Mouse (Mus musculus): ENCODE results near the gene Psmc3.

Psmc3 gene

DNA sequence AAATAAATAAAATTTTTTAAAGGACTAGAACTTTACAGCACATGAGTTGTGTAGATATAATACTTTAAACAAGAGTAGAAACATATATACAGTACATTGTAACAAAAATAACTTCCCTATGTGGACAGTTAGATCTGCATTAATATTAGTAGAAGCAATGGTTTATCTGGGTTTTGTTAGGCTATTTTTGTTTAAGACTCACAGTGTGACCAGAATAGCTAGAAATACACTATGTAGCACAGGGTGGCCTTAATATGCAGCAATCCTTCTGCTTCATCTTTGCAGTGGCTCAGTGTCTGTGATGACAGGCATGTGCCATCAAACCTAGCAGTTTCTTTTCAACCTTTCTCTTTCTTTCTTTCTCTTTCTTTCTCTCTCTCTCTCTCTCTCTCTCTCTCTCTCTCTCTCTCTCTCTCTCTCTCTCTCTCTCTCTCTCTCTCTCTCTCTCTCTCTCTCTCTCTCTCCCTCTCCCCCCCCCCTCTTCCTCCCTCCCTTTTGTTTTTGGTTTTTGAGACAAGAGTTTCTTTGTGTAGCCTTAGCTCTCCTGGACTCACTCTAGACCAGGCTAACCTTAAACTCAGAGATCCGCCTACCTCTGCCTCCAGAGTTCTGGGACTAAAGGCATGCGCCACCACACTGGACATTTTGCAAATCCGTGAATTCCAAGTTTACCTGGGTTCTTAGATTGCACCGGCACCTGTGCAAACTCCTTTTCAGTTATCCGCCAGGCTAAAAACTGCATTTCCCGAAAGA lies 452 bp upstream of the Psmc3 start:
- in situ Hi-C loops (cut with MboI, MseI) = no loop called here

GRCm38 (mm10) chr2:91058435-91058834 lies 4.6 kb downstream of the Psmc3 start:
- in situ Hi-C loops (cut with MboI, MseI) = no loop called here

- in situ Hi-C loops (cut with MboI, MseI) = no loop called here
These were observed 5.6 kb downstream of the Psmc3 start for GRCm38 (mm10) chr2:91059376-91059775.

DNA sequence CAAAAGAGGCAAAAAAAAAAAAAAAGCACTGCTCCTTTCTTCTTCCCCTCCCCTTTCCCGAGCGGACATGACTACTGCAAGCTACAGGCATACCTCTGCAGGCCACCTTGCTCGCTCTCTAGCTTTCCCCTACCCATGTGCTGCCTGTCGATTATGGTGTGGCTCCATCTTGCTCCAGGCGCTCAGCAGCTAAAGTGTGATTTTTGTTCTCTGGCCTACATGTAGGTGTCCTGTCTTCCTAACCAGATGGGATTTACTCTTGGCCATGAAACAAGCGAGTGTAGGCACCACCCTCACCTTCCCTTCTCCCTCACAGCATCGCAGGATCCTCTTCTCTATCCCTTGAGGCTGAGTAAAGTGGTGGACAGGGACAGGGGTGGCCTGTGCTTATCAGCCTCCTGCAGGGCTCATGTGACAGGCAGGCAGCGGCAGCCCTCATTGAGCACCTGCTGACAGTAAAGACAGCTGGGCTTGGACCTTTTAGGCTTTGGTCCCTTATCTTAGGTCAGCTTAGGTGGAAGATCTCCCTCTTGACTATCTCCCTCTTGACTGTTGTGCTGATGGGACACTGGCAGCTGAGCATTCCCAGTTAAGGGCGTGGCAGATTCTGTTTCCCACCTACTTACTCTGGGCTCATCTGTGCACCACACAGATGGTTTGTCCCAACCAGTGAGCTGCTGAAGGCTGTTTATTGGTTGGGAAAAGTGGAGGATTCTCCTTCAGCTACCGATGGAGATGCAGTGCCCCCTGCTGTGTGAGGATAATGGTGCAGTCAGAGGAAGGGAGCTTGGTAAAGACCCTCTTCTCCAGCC lies 6.9 kb downstream of the Psmc3 start:
- in situ Hi-C loops (cut with MboI, MseI) = no loop called here

DNA sequence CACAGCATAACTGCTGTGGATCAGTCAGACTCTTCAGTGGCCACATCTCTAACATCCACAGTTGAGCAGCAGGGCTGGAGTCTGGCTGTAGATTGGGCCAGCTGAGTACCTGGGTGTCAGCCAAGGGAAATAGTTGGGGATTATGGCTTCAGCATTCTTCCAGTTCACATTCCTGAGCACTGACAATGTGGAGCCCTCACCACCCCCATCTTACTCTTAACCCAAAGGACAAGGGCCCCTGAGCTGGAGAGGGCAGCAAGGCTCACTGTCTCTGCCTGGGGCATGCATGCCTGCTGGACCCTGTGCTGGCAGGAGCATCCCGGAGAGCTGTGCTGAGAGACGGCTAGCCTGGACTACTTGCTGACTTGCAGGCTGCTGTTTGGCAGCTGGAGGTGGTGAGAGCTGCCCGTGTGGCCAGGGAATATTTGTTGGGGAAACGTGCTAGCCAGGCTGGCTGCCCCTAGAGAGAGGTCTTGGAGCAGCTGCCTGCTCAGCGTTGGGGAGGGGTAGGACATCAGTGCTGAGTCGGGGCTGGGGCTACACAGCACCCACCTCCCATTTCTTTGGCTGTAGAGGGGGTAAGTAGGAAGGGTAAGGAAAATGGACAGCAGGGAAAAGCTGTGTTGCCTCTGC lies 8.2 kb downstream of the Psmc3 start:
- in situ Hi-C loops (cut with MboI, MseI) = no loop called here

DNA sequence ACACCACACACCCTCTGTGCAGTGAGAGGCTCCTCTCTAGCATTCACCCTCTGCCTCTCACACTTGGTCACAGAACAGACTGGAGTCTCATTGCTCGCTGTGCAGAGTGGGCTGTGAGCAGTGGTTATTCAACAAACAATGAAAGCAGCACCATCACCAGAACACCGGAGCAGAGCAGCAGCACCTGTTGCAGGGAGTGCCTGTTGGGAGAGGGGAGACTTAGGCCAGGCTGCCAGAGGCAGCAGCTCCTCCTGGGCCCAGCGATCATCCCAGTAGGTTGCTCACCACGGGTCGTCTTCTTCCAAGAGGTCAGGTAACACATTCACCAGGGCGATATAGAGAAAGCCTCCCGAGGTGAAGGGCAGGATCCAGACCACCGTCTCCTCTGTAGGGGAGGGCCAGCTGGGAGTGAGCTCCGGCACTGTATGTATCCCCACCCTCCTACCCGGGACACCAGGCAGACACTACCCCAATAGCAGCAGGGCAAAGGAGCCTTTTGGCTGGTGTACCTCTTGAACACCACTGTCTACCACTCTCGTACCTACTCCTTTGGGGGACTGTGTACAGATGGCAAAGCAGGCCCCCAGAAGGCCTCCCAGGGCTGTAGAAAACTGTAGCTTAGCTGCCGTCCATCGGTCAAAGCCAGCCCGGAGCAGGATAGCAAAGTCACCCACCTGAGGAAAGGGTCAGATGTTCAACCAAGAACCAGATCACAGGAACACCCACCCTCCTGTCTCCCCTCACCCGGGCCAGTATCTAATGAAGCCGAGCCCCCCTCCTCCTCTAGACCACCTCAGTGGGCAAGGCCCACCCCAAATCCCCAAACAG lies 9.2 kb downstream of the Psmc3 start:
- in situ Hi-C loops (cut with MboI, MseI) = no loop called here

DNA sequence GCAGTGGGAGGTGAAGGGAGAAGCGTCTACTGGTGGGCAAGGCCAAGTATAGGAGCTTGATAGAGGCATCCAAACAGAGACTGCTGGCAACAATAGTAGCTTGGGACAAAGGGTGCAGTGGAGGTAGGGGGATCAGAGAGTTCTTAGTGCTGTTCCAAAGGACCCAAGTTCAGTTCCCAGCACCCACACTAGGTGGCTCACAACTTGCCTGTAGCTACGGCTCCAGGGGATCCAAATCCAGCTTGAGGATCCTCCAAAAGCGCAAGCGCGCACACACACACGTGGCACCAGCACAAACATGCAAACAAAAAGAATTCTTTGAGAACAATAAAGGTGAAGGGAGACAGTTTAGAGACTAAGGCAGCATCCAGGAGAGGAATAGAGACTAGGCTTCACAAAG lies 10.4 kb downstream of the Psmc3 start:
- in situ Hi-C loops (cut with MboI, MseI) = no loop called here

DNA sequence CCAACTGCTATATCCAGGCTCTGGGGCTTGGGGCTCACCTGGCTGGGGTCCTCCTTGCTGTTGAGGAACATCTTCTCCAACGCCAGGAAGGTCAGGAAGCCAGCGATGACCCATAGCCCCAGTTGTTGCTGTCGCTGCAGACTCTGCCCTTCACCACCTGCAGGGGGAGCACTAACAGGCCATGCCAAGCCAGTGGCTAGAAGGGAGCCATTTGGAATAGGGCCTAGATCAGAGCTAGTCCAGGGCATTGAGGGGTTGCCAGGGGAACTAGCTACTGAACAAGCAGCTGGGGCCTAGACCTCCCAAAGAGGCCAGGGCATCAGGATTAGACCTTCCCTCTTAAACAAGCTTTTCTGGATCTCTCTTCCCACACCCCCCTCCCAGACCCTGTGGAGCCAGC lies 11.7 kb downstream of the Psmc3 start:
- in situ Hi-C loops (cut with MboI, MseI) = no loop called here

- in situ Hi-C loops (cut with MboI, MseI) = no loop called here
These were observed 12.6 kb downstream of the Psmc3 start for GRCm38 (mm10) chr2:91066455-91066854.

DNA sequence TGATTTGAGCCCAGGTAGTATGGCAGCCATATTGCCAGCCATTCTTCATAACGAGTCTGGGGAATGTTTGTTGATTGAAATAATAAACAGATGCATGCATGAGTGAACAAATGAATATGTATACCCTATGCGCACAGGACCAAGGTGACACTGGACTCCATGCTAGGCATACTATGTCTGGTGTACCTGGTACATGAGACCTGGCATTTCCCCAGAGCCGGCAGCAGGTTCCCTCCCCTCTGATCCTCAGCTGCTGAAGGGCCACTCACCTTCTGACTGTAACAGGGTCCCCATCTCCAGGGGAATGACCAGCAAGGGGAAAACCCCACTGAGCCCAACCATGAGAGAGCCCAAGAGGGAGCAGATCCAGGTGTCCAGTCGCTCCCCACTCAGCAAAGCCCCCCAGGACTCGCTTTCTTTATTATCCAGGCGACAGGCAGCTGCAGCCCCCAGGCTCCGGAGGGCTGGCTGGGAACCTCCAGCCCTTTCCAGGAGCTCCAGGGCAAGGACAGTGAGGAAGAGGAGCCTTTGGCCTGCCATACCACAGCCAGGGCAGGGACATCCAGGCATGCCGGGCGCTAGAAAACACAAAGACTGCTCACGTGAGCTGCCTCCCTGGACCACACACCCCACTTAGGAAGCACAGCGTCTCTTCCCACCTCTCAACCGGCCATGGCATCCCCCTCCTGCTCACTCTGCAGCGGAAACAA lies 14.5 kb downstream of the Psmc3 start:
- in situ Hi-C loops (cut with MboI, MseI) = no loop called here

DNA sequence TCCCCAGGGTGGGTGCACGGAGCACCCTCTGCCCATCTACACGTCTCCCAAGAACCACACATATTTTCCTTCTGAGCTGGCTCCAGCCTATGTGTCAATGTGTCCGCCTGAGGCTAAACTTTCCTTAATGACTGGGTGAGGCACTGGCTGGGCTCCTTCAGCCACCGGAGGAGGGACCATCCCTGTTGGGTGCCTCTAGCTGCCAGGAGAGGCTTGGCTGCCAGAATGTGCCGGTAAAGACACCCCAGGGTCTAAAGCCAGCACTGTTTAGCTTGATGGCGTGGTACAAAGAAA lies 15.0 kb downstream of the Psmc3 start:
- in situ Hi-C loops (cut with MboI, MseI) = no loop called here

- in situ Hi-C loops (cut with MboI, MseI) = no loop called here
These were observed 15.6 kb downstream of the Psmc3 start for GRCm38 (mm10) chr2:91069306-91070000.

DNA sequence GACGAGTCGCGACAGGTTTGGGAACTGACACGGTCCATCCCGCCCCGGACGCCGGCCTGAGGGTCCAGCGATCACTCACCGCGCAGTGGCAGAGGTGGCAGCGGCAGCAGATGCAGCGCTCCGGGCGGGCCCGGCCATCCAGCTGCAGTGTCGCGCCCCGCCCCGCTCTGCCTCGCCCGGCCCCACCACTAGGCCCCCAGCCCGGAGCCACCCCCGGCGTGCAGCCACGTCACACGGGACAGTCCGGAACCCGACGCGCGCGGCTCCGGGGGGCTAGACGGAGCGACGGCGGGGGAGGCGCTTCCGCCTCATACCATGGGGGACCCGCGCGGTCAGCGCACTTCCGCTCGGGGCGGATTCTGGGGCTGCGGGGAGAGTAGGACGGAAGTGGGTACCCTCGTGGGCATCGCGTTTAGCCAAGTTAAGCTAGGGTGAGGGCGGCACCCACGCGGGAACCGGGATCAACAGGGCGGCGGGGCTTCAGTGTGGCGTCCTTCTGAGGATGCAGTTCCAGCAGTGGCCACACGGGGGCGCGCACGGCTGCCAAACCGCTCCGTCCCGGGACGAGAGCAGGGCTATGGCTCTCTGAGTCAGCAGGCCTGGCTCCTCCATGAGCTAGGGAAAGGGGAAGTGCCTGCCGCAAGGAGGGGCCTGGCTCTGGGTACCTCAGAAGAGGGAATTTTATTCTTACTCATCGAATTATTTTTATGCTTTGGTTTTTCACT lies 16.4 kb downstream of the Psmc3 start, which contains the start of gene Slc39a13:
Gene Slc39a13 (minus strand): TSS at position 342 of the 725 bp plus-strand sequence.
- in situ Hi-C loops (cut with MboI, MseI) = no loop called here

DNA sequence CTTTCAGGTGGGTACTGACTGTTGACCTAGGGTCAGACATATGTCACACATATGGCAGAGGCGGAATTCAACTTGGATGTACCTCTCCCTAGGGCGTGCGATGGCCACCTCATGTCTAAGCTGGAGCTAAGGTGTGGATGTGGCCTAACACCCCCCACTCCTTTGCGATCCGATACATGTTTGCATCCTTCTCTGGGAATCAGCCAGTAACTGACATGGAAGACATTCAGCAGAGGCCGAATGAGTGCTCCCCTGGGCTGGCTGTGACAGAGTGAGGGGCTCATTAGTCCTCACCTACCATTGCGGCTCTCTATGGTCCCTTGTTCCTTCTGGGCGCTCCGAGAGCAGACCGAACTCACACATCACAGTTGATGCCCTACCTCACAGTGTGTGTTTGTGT lies 17.2 kb downstream of the Psmc3 start:
- in situ Hi-C loops (cut with MboI, MseI) = no loop called here

- in situ Hi-C loops (cut with MboI, MseI) = no loop called here
These were observed 18.3 kb downstream of the Psmc3 start for GRCm38 (mm10) chr2:91072092-91072491.

GRCm38 (mm10) chr2:91077957-91078313 lies 24.1 kb downstream of the Psmc3 start:
- in situ Hi-C loops (cut with MboI, MseI) = no loop called here

- in situ Hi-C loops (cut with MboI, MseI) = no loop called here
These were observed 24.7 kb downstream of the Psmc3 start for GRCm38 (mm10) chr2:91078314-91079025.

DNA sequence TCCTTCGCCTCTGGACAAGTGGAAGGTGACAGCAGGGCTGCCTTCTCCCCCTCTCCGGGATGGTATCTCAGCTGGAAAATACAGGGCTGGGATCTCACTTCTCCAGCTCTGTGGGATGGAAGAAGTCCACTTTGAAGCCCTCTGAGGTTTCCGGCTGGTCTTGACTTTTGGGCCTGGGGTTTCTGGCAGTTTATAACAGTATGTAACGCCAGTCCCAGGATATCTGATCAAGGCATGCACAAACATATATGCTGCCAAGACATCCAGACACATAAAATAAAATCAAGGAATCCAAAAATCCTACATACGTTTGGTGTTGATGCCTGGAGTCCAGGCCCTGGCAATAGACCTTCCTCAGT lies 25.2 kb downstream of the Psmc3 start:
- in situ Hi-C loops (cut with MboI, MseI) = no loop called here

- in situ Hi-C loops (cut with MboI, MseI) = no loop called here
These were observed 27.1 kb downstream of the Psmc3 start for GRCm38 (mm10) chr2:91080784-91081513.

Data from T-helper 17 cell (primary cell).